Mouse (Mus musculus) ovary, postnatal 10 days (tissue): ENCODE data around the gene Dand5.

Source experiments
- DNase-seq: peaks from one replicate; pipeline ENCODE4 v3.0.0; 2022; ENCODE audit warnings: low spot score

The Dand5 gene

DNA sequence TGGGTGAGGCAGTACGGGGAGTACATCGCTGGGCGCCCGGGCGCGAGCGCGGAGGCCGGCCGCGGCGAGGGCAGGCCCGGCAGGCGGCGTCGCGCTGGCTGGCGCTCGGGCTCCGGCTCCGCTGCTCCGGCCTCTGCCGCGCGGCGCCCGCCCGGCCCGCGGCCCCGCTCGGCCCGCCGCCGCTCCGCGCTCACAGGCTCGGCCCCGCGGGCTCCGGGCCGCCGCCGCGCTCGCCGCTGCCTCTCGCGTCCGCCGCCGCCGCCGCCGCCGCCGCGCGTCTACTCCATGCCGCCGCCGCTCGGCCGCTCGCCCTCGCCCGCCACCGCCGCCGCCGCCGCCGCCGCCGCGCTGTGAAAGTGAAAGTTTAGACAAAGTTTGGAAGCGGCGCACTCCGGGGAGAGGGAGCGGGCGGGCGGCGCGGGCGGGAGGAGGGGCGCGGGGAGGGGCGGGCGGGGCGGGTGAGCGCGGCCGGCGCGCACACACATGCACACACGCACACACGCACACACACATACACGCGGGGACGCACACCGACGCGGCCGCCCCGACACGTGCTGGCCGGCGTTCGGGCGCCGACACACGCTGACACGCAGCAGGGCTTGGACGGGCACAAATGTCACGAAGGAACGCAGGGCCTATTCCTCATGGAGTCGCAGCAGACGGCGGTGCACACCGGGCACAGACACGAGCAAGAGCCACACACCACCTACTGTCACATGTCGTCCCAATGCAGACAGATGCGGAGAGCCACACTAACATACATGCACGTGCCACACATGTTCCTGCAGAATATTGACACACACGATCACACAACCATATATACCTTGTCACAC, 22.4 kb downstream of the Dand5 start, which contains the start of gene Nfix:
Nfix (minus strand) TSS at position 346 of the 833 bp plus-strand sequence.
- no peak for DNase-seq

DNA sequence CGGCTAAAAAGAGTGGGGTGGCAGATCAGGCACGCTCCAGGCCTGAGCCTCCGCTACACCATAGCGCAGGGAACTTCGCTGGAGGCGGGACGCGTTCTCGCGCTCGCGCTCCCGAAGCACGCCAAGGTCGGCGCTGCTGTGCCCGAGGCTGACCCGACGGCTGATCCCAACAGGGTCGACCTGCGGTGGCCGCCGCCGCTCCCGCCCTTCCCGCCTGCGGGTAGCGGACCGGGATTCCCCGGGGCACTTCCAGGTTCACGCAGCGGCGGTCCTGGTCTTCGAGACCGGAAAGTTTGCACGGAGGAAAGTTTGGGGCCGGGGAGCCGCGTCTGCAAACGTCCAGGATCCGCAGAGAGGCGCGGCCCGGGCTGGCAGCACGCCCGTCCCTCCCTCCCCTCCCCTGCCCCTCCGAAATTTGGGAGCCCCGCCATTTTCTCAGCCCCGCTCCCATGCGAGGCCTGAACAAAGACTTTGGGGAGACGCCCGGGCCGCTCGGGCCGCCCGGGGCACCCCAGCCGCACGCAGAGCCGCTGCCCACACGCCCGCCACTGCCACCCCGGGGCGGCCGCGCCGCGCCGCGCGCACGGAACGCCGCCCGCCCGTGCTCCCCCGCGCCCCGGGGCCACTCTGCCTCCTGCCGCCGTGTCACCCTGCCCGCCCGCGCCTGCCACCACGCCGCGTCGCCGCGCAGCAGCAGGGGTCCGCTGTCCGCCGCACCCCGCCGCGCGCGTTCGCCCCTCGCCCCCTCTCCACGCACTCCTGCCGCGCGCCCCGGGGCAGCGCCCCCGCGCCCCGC, 23.3 kb downstream of the Dand5 start:
- no peak for DNase-seq

DNA sequence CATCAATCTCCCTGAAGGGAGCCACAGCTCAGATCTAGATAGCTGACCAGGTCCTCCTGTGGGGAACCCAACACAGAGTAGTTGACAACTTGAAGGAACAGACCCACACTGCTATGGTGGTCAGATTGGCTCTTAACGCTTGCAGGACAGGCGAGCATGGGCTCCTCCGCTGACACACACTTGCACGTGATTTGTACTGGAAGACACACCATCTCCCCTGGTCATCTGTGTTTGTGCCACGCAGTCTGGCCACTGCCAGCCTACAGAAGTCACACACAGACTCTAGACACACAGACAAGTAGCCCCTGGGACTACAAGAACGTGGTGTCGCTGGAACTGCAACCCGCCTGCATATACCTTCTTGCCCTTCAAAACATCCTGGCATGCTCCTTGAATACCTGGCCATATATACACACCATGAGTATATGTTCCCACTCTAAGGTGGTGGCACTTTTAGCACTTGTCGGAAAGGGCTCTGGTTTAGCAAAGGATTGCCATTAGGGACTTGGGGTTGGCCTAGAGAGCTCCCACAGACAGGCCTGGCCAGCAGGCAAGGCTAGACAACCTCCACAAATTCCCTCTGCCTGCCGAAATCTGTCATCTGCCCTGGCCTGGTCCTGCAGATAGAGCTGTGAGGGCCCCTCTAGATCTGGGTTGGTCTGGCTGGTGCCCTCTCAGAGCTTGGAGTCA, 24.0 kb downstream of the Dand5 start:
- DNase-seq: no peak

DNA sequence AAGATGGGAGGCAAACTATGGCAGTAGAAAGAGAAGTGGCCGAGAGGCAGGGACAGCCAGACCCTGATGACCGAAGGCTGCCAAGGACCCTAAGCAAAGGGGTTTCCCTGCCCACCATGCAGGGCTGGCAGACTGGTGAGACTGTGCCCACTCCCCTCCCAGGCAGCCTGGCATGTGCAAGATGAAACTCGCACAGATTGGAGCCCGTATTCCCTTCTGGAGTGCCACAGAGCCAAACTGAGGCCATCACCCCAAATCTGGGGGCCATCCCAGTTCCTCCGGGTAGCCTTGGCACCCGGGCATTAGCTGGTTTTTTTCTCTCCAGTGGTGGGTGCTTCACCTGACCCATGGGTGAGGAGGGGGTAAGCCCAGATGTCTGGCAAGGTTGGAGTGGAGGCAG, 24.7 kb downstream of the Dand5 start:
- DNase-seq: no peak

DNA sequence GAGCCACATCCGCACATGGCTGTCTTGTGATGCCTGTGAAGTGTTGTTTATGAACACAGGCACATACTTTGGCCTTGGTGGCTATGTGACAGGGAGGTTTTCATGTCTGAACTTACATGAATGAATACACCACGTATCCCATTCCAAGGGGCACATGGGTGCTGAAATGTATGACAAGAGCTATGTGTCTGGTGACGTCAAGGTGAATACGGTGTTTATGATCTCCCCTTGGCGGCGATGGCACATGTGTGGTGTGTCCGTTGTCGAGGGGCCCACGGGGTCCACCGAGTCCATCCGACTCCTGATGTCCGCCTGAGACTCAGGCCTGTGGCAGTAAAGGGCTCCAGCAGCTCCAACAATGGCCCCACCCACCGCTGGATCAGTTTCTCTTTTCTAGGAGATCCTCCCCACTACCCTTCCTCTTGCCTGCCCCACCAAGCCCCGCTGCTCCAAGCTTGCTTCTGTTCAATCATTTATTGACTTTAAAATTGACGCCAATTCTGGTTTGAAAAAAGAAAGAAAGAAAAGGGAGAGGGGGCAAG, 25.3 kb downstream of the Dand5 start:
- no peak for DNase-seq

DNA sequence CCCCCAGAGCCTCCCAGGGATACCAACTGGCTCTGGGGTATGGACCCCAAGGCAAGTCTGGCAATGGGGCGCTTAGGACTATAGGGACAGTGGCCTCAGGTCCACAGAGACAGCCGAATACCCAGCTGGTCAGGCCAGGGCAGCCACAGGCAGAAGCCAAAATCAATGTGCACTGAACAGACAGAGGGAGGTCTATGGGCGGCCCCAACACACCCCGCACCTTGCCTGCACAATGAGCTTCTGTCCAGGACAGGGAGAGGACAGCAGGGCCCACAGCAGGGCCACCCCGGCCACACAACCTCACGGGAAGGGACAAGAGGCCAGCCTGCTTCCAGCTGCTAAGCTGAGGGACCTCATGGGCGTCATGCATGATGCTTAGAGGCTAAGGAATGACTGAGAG, 28.1 kb downstream of the Dand5 start:
- DNase-seq: no peak

DNA sequence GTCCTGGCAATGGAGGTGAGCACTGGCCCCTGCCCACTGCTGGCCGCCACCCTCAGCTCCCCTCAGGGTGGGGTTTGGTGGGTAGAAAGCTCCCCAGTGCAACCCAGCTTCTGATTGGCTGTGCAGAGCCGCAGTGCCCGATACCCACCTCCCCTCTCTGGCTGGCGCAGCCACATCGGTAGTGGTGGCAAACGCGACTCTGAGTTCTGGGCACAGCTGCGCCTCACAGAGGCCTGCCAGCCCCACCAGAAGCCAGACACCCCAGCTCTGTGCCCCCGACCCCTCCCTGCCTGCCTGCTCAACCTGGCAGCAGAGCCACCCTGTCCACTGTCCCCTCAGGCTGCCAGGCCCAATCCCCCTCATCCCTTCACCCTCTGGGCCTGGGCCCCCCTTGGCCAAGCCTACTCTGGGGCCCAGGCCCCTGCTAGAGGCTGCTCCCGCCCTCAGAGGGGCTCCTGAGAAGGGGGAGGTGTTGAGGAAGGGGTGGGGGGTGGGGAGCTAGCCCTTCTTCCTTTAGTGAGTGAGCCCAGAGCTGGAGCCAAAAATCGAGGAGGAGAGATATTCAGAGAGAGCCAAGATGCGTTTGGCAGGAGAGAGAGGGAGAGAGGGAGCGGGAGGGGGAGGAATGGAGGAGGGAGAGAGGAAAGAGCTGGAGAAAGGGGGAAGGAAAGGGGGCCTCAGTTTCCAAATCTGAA, 28.7 kb downstream of the Dand5 start:
- no peak for DNase-seq

DNA sequence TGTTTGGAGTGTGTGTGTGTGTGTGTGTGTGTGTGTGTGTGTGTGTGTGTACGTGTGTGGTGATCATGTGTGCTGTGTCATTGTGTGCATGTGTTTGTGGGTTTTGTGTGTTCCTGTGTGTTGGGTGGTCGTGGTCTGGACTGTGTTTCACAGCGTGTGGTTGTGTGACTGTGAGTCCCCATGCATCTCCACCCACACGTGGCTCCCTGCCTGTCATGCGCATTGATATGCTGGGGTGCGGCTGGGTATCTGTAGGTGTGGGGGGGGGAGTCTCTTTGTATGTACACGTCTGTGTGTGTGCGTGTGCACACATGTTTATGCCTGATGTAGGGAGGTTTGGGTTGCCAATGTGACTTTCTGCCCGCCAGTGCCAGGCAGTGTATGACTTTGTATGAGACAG, 29.5 kb downstream of the Dand5 start:
- DNase-seq: no peak

DNA sequence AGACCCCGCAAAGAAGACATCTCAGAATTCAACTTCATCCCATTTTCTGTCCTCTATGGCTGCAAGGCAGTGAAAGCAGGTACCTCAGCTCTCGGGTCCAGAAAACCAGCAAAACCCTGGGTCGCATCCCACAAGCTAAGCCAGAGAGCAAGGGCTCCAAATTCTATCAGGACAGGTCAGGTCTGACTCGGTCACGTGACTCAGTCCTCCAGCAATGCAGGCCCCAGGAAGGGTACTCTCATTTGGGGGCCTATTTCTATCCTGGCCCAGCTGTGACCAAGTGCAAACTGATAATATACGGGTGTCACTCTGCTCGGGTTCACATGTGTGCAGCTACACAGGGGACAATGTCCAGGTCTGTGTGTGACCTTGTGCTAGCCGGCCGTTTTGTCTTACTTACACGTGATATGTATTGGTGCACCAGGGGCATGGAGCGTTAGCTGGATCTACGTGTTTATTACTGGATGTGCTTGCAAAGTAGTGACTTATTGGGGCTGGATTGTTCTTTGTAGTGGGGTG, 30.1 kb downstream of the Dand5 start:
- DNase-seq: no peak

DNA sequence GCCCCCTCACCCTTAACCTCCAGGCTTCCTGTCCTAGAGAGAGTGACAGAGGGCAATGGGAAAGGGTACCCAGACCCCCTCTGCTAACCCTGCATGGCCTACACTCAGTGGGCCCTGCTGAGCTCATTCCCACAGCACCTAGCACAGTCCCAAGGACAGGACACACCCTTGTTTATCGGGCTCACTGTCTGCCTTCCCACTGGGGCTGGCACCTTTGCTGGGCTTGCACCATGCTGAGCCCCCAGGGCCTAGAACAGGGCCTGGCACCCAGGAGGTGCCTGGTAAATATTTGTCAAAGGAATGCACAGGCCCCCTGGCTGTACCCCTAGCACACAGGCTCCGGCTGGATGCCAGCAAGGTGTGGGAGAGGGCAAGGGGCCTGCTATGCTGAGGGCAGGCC, 32.1 kb downstream of the Dand5 start:
- no peak for DNase-seq

DNA sequence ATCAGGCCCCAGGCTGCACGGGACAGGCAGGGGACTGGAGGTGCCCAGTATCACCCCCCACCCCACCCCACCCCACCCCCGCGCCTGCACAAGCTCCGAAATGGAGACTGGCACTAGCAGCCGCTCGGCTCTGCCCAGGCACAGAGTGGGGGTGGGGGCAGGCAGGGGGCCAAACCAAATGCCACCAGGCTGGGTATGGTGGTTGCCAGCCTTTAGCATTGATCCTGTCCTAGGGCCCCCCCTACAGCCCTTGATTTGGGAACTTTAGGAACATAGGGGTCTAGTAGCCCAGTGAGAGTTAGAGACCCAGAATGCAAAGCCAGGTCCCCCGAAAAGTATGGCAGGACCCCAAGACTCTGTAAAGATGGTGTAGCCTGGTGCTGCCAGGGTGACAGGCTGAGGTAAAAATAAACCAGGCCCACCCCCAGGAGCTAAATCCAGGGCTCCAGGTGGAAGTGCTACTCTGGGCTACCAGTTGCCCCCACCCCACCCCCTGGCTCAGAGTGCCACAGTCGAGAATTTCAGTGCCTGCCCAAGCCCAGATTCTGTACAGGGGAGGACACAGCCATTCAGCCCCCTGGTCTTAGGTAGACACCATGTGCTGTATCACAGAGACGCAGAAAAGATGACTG, 32.7 kb downstream of the Dand5 start:
- no peak for DNase-seq

DNA sequence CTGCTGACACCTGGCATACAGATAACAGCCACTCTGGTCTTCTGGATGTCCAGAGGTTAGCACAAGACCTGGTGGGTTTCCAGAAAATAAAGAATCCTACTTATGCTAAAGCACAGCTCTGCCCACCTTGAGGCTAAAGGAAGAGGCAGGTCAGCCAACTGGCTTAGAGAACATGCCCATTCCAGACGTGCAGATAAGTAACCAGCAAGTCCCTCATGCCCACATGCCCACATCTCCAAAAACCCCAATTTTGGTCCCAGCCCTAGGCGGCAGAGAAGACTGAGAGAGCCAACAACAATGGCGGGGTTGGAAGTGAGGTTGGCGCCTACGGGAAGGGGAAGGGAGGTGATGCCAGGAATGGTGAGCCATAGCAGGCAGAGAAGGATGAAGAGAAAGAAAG, 33.3 kb downstream of the Dand5 start:
- no peak for DNase-seq

DNA sequence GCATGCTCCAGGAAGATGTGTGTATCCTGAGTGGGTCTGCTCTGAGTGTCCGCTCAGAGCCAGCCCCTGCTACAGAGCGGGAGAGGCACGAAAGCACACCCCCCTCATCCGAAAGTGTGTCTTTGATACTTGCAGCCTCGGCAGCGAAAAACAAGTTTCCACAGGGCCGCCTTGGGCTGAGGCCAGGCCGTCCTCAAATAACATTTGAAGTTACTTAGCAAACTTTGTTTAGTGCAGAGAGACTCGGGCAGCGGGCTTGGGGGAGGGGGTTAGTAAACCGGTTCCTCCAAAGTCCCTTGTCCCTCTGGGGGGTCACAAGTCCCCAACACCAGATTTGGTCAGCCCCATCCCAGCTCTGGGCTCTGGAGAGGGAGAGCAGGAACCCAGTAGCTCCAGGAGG, 33.7 kb downstream of the Dand5 start:
- DNase-seq: no peak

DNA sequence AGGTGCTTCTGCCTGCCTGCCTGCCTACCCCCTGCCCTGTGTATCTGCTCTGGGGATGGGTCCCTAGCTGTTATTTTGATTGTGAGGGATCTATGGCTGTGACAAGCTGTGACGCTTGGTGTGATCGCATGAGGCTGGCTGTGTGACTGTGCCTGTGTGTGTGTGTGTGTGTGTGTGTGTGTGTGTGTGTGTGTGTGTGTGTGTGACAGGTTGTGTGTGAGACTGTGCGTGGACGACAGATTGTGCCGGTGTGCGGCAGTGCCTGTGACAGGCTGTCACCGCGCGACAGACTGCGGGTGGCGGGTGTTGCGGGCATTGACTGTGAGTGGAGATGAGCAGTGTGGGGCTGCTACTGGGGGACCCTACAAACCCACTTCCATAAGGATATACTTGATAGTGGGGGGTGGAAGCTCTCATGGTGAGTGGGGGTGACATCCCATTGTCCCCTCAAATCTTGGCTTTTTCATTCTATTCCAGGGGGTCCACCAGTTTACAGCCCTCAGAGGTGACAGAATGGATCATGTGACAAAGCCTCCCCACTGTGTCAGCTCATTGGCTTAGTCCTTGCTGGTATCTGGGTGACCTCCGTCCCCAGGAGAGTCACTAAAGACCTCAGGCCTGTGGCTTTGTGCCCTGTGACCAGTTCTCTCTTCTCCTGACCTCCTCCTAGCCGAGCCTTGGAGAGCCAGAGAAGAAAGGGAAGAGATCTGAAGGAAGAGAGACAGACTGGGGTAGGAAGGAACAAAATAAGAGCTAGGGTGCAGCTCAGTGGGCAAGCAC, 34.9 kb downstream of the Dand5 start:
- no peak for DNase-seq

DNA sequence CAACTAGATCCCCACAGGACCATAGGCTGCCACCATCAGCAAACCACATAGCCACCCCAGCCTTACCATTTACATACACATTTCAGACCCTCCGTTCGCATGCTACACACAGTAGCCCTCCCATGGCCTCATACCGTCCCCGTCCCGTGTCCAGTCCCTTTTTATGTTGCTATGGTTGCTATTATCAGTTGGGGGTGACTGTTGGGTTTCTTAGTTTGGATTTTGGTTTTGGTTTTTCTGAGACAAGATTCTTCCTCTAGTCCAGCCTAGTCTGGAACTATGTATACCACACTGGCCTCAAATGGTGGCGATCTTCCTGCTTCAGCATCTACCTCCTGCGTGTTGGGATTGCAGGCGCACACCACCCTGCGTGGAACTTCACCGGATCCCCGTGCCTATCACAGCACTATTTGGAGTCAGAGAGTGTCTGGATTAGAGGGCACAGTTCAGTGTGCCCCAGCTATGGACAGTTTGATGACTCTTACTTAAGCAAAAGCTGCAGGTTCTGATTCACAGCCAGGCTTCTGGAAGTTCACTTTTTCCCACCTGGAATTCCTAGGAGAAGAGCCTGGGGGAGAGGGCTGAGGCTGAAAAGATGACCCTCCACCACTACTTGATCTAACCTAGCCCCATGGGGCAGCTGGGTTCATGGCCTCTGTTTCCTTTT, 35.7 kb downstream of the Dand5 start:
- no peak for DNase-seq

DNA sequence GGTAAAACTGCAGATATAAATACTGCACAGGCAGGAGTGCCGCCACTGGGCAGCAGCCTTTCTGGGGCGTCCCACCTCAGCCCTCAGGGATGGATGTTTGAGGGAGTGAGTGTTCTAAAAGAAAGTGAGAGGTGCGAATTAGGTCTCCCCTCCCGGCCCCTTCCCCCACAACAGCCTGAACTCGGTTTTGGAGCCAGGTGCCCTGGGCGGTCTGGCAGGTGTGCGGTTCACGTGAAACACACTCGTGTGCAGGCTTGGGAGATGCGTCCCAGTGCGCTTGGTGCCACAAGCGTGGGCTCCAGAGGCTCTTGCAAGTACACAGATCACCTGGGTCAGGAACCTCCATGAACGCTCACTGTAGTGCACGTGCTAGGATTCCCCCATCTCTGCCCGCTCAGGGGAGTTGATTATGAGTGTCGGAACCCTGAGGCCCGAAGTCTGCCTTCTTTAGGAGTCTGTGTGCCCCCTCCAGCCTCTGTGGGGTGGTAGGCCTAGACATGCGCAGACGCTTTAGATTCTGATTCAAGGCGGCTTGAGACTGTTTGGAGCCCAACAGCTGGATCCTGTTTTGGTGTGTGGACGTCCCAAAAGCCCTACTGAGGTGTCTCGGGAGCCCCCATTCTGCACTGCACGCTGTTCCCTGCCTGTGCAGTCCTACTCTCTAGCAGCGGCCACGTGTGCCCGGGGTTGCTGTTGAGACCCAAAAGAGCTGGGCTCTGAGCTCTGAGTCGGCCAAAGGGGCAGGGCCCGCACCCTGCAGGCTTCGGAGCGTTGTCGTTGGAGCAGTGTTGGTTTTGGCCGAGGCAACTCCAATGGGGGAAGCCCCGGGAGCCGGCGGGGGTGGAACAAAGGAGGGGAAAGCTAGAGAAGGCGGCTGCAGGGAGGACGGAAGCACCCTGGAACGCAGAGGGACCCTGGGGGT, 36.6 kb downstream of the Dand5 start:
- DNase-seq: no peak

DNA sequence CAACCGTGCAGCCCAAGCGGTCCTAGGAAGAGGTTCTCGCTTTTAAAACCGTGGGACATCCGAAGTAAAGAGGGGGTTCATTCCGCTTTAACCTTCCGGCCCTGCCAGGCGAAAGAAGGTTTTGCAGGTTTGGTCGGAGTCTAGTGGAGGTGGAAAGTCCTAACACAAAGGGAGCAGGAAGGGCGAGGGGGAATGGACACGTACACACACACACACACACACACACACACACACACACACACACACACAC, 37.2 kb downstream of the Dand5 start:
- DNase-seq: no peak

DNA sequence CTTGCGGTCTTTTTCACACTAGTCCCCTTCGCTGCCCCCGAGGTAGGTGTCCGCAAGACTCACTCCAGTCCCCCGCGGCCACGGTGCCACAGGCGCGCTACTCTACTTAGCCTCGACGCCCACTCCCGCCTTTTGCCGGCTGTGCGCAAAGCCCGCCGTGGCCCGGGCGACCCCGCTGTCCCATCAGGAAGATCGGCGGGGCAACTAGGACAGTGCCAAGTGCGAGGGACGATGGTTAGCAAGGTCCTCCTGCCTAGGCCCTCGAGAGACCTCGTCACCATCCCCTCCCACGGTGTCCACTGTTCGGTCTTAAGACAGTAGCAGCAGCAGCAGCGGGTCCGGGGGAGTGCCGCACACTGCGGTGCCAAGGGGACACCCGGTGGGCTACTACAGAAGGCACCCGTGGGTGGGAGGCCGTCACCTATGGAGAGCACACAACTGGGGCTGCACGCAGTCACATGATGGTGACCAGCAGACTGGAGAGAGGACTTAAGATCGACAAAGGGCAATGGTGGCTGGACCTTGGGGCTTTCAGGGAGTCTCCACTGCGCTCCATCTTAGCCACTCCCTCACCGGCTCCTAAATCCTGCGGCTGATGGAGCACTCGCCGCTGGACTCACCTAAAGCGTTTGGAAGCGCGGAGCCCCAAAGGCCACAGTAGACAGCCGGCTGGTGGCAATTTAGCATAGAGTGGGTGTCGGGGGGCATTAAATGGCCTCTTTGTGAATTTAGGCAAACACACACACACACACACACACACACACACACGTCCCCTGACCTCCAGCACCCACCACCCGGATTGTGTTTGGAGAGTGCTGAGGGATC, 37.7 kb downstream of the Dand5 start:
- DNase-seq: no peak
